Mouse (Mus musculus): ENCODE results near the gene Apbb1ip.
"Not testable (repeated sequence)": the region's sequence is repeated elsewhere in the genome, so short reads cannot be mapped to it uniquely, and the experiment has no call there.

Gene Apbb1ip

GRCm38 (mm10) chr2:22822293-22822692 lies 48.4 kb downstream of the Apbb1ip start:
- peak; percentile 79 for DNase-seq (ENCODE audit: low read depth, low spot score)

DNA sequence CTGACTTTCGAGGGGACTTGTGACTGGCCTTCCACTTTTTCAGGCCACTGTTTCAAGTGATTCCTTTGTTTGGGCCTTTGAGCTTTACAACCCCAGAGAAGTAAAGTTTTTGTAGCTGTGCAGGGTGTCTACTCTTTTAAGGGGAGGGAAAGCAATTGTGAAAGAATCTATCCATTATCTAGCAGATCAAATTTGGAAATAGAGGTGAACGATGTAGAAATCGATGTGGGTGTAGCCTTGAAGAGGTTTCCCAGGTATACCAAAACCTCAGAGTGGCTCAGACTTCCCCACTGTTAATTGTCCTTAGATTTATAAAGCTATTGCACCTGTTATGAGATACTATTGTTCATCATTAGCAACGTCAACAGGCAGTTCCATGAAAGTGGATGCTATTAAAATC lies 71.6 kb downstream of the Apbb1ip start:
- DNase-seq (ENCODE audit: low read depth, low spot score), result no peak

DNA sequence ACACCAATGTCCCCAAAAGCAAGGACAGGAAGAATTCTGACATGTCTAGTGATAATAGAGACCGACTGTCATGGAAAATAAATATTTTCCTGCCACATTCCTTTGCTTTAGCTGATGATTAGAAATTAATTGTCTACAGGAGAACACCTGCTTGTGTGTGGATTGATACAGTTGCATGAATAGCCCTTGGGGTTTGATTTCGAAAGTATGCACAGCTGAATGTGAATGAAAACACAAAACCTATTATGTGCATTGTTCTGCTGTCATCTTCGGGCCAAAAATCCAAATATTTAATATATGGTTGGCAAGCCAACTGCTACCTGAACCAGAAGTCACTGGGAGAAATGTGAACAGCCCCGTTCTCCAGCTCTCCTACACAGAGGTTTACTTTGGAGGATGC lies 78.0 kb downstream of the Apbb1ip start:
- no peak for DNase-seq (ENCODE audit: low read depth, low spot score)

GRCm38 (mm10) chr2:22857501-22857900 lies 83.6 kb downstream of the Apbb1ip start:
- no peak for DNase-seq (ENCODE audit: low read depth, low spot score)

DNA sequence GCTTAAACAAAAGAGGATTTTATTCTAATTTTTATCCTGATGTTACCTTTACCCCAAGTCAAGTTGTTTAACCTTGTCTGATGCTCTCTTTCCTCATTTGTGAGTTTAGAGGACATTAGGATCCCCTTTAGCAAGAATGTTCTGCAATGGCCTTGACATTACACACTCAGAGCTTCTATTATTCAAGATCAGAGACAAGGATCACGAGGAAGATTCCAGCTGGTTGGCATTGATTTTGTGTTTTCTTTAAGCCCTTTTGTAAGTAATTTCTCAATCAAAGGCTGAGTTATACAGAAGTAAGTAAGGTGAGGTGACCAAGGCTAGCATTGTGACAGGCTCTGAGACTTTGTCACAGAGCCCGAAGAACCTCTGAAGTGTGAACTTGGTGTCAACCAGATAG lies 88.3 kb downstream of the Apbb1ip start:
- no peak for DNase-seq (ENCODE audit: low read depth, low spot score)

- peak; percentile 84 for DNase-seq (ENCODE audit: low read depth, low spot score)
Observed at GRCm38 (mm10) chr2:22864394-22865037, 90.6 kb downstream of the Apbb1ip start.

GRCm38 (mm10) chr2:22865818-22866217 lies 91.9 kb downstream of the Apbb1ip start:
- DNase-seq (ENCODE audit: low read depth, low spot score), result no peak

DNA sequence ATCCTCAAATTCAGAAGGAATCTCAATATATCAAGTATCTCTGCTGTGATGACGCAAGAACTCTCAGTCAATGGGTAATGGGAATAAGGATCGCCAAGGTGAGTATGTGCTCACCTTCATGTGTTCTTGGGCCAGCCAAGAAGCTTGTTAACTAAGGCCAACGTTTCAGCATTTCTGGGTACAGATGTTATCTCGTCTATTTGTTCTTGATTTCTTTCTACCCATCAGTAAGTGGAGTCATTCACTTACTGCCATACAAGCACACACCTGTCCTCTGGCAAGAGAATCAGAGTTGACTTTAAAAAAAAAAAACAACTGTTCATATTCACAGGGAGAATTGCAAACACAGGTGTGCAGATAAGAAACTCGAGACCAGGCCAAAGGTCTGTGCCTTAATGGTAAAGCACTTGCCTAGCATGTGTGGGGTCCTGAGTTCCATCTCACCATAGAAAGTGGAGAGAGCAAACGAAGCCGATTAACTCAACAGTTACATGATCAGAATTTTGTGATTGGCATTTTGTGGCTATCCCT lies 93.1 kb downstream of the Apbb1ip start:
- no peak for DNase-seq (ENCODE audit: low read depth, low spot score)

DNA sequence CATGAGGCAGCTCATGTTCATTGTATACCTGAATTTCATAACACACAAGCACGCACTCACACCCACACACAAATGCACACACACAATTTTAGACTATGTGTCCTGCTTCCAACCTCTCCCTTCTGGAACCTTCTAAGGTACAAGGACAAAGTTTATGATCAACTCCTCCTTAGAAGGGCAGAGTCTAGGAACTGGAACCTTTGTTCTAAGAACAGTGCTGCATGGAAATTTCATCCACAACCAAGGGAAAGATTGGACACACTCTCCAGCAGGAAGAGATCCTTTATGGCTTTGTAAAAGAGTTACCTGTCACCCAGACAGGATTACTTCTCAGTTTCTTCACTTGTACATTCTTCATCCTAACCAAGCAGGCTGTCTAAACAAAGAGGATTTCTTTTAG lies 99.3 kb downstream of the Apbb1ip start:
- no peak for DNase-seq (ENCODE audit: low read depth, low spot score)

DNA sequence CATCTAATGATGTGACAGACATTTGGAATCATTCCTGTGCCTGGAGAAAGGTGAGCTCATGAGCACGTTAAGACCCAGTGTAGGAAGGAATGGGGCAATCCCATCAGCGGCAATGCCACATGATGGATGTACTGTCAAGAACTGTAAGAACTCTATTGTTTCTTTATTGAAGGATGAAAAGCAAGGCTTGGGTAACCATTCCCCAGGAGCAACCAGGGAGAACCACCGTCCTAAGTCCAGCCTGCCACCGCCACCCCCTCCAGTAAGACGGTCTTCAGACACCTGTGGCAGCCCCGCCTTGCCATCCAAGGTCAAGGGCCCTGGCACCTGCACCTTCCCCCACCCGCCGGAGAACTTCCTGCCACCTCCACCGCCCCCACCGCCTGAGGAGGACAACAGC lies 100.7 kb downstream of the Apbb1ip start:
- DNase-seq (ENCODE audit: low read depth, low spot score), result no peak

GRCm38 (mm10) chr2:22876614-22877013 lies 102.7 kb downstream of the Apbb1ip start:
- no peak for DNase-seq (ENCODE audit: low read depth, low spot score)

DNA sequence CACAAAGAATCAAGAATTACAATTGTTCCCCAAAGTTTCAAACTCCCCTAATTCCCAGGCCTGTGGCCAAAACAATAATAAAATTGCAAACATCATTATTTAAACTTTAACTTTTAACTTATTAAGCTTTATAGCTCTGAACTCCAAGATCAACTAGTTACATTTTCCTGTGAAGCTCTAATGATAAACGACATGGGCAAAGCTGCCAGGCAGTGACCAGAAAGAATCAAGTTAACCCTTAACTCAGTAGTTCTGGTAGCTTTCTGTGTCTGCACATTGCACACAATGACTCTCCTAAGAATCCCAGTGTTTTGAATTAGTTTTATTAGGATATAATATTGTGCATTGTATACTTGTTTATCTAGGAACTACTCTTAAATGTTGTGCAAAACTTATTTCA lies 104.9 kb downstream of the Apbb1ip start:
- DNase-seq (ENCODE audit: low read depth, low spot score), result no peak

- not testable (repeated sequence) for DNase-seq (ENCODE audit: low read depth, low spot score)
Observed at GRCm38 (mm10) chr2:22880726-22881125, 106.8 kb downstream of the Apbb1ip start.

GRCm38 (mm10) chr2:22894932-22895281 lies 121.0 kb downstream of the Apbb1ip start:
- DNase-seq (ENCODE audit: low read depth, low spot score), result no peak

- peak; percentile 94 for DNase-seq (ENCODE audit: low read depth, low spot score)
Observed at GRCm38 (mm10) chr2:22895282-22896273, 121.7 kb downstream of the Apbb1ip start, which contains the start of gene Pdss1. Pdss1 (plus strand) TSS chr2:22895522.

DNA sequence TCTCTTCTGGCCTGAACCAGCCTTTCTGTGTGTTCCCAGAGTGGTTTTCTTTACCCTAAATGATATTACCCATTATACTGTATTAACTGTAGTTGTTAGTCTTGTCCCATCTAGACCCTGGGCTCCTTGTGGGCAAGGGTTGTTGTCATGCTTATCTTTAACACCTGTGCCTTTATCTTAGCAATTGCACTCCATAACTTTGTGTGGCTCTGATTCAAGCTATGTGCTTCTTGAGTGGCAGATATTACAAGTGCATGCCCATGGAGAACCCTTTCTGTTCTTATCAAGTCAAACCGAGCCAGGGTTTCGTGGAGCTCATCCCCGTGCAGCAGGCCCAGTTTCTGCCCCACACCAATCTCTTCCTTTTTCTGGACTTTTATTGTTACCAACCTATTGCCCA lies 130.1 kb downstream of the Apbb1ip start:
- no peak for DNase-seq (ENCODE audit: low read depth, low spot score)

- DNase-seq (ENCODE audit: low read depth, low spot score), result no peak
Observed at GRCm38 (mm10) chr2:22914421-22914820, 140.5 kb downstream of the Apbb1ip start.

DNA sequence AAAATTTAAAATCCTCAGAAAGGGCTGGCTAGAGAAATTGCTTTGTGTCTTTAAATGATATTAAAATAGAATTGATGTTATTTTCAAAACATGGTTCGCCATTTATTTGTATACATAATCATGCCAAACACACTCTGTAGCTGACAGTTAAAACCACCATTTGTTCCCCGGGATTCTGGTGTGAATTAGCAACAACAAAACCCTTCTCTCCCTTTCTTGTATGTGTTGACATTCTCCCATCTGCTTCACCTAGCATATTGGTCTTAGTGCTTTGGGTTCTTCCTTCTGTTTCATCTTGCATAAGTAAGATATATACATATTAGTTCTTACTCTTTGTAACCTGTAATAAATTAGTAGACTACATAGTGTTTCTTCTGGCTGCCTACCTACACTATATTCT lies 144.8 kb downstream of the Apbb1ip start:
- DNase-seq (ENCODE audit: low read depth, low spot score), result no peak

Data from 3T3-L1 (cell line).